Mouse (Mus musculus) megakaryocyte, adult 5-6 weeks (primary cell): ENCODE data around the gene Sowaha. TPM values are rescaled to one million over a fixed set of nuclear protein-coding genes. Genes with fewer than 3 reads are reported as not detected.

Experiments
- ATAC-seq: 2 replicates; pipeline ENCODE4 v1.8.0; 2016; ENCODE audit warnings: mild to moderate bottlenecking, inconsistent platforms; ENCODE audit not compliant: poor library complexity, severe bottlenecking
- total RNA-seq, 2 experiments: library from RNA; stranded (forward) in 1 of 2; stranded (reverse) in 1 of 2; fragments of 153-499, 151-499 nt in 1 of 2; fragments of 221-1000, 200-1000 nt in 1 of 2; gene quantifications; 2 replicates each; pipeline versions ENCODE4 v1.2.3 to v1.2.4; 2015 to 2017

Sowaha gene
- total RNA-seq, 2 experiments from 2014 or later, result not detected

GRCm38 (mm10) chr11:53478383-53479170 lies 1.5 kb downstream of the Sowaha start:
- ATAC-seq, result no peak

- ATAC-seq, result no peak
Measured at GRCm38 (mm10) chr11:53477833-53478232, 2.2 kb downstream of the Sowaha start.

- ATAC-seq, result no peak
Measured at GRCm38 (mm10) chr11:53475620-53476019, 4.5 kb downstream of the Sowaha start.

- no peak for ATAC-seq
Measured at GRCm38 (mm10) chr11:53472709-53473108, 7.4 kb downstream of the Sowaha start.

GRCm38 (mm10) chr11:53469968-53470695 lies 9.9 kb downstream of the Sowaha start, which contains the start of gene Gm9837:
TSS of gene Gm9837 (minus strand) at chr11:53470479.
- ATAC-seq, result peak; percentile 95

GRCm38 (mm10) chr11:53469294-53469967 lies 10.6 kb downstream of the Sowaha start:
- ATAC-seq, result no peak

GRCm38 (mm10) chr11:53466231-53466971 lies 13.7 kb downstream of the Sowaha start:
- ATAC-seq, result peak; percentile 54

GRCm38 (mm10) chr11:53463551-53464424 lies 16.3 kb downstream of the Sowaha start:
- ATAC-seq, result no peak

GRCm38 (mm10) chr11:53461727-53462126 lies 18.3 kb downstream of the Sowaha start:
- ATAC-seq, result no peak

- ATAC-seq, result no peak
Measured at GRCm38 (mm10) chr11:53460192-53460591, 19.9 kb downstream of the Sowaha start.

- no peak for ATAC-seq
Measured at GRCm38 (mm10) chr11:53458996-53459395, 21.1 kb downstream of the Sowaha start.

- 0 out of 2 replicates have a peak, but pooled peaks have one; percentile 28 for ATAC-seq
Measured at GRCm38 (mm10) chr11:53457372-53457954, 22.6 kb downstream of the Sowaha start.

- peak; percentile 93 for ATAC-seq
Measured at GRCm38 (mm10) chr11:53456474-53457371, 23.4 kb downstream of the Sowaha start, which contains the start of the genes Gm10447 and Shroom1. TSS of gene Gm10447 (minus strand) at chr11:53457110. TSS of gene Shroom1 (plus strand) at chr11:53457205.

- ATAC-seq, result no peak
Measured at GRCm38 (mm10) chr11:53453031-53453430, 27.0 kb downstream of the Sowaha start.

GRCm38 (mm10) chr11:53452396-53452795 lies 27.7 kb downstream of the Sowaha start:
- ATAC-seq, result no peak

- ATAC-seq, result no peak
Measured at GRCm38 (mm10) chr11:53451361-53451760, 28.7 kb downstream of the Sowaha start.

GRCm38 (mm10) chr11:53450070-53450705 lies 29.9 kb downstream of the Sowaha start:
- ATAC-seq, result no peak

- no peak for ATAC-seq
Measured at GRCm38 (mm10) chr11:53448529-53448928, 31.5 kb downstream of the Sowaha start.
